Mouse (Mus musculus) heart, embryonic 12.5 days (tissue): ENCODE data around the gene Tnfrsf18. TPM values are rescaled to one million over a fixed set of nuclear protein-coding genes. Genes with fewer than 3 reads are reported as not detected.

Experiments
- ATAC-seq: fragments of 200-750 bp; cut with Nextera tagmentation; 2 replicates; pipeline ENCODE4 v1.8.0; 2017; ENCODE audit warnings: moderate TSS enrichment, moderate library complexity; ENCODE audit not compliant: insufficient number of reproducible peaks, low FRiP score
- H3K27ac ChIP-seq: fragments of 300-500 bp; sonication (generic); 2 replicates; pipeline ENCODE4 v1.5.1; 2016; ENCODE audit warnings: mild to moderate bottlenecking, moderate library complexity; ENCODE audit not compliant: poor library complexity, severe bottlenecking
- H3K27me3 ChIP-seq: fragments of 300-500 bp; sonication (generic); replicated peaks from 2 replicates; pipeline ENCODE4 v1.6.1; 2016; ENCODE audit warnings: mild to moderate bottlenecking, moderate library complexity
- H3K36me3 ChIP-seq: fragments of 300-500 bp; sonication (generic); 2 replicates; pipeline ENCODE4 v1.6.1; 2016; ENCODE audit warnings: mild to moderate bottlenecking, moderate library complexity
- H3K4me1 ChIP-seq: fragments of 300-500 bp; sonication (generic); replicated peaks from 2 replicates; pipeline ENCODE4 v1.6.1; 2016; ENCODE audit warnings: mild to moderate bottlenecking
- H3K4me2 ChIP-seq: fragments of 300-500 bp; sonication (generic); 2 replicates; pipeline ENCODE4 v1.6.1; 2016; ENCODE audit warnings: mild to moderate bottlenecking, moderate library complexity
- H3K4me3 ChIP-seq: fragments of 300-500 bp; sonication (generic); 2 replicates; pipeline ENCODE4 v1.5.1; 2016; ENCODE audit warnings: mild to moderate bottlenecking
- H3K9ac ChIP-seq: fragments of 300-500 bp; sonication (generic); 2 replicates; pipeline ENCODE4 v1.6.1; 2016; ENCODE audit warnings: mild to moderate bottlenecking, moderate library complexity
- H3K9me3 ChIP-seq: fragments of 300-500 bp; sonication (generic); replicated peaks from 2 replicates; pipeline ENCODE4 v1.6.1; 2016; ENCODE audit warnings: mild to moderate bottlenecking, moderate library complexity
- WGBS: fragments of 180-500 bp; shearing (Covaris S2); methylation state at CpG from one replicate; pipeline ENCODE4 v1.1.7; 2016; 5-methylcytosine and 5-hydroxymethylcytosine counted together
- polyA plus RNA-seq: library from polyadenylated mRNA; unstranded; fragments of >200 nt; fragmentation: Nextera tagmentation; extraction: Ambion mirVana; gene quantifications from 2 replicates; pipeline ENCODE4 v1.2.1, GENCODE M21; 2016

The Tnfrsf18 gene
- polyA plus RNA-seq, 1 experiment from 2014 or later: 2.1 TPM

- H3K4me1 ChIP-seq: peaks cover 14% of the 10 kb centered on the region
- H3K9me3 ChIP-seq: no peaks in the 10 kb centered on the region
- no peak overlapping the region for H3K27ac ChIP-seq
- WGBS: 59% methylated on average over 10 of the region's 10 CpGs
- H3K4me3 ChIP-seq: no peak overlapping the region
- H3K4me2 ChIP-seq: no peak overlapping the region
- ATAC-seq: no peak
- no peak overlapping the region for H3K9ac ChIP-seq
- peaks cover 22% of the 10 kb centered on the region; the same call in 1 of the 2 replicates for H3K27me3 ChIP-seq
- no peaks in the 10 kb centered on the region for H3K36me3 ChIP-seq
Observed at GRCm38 (mm10) chr4:156057702-156058101, 31.7 kb downstream of the Tnfrsf18 start.

- Histone ChIP-seq H3K9ac (no peak overlapping the region), H3K4me2 (no peak overlapping the region), H3K4me1 (peaks cover 3% of the 10 kb centered on the region), H3K27me3 (peaks cover 22% of the 10 kb centered on the region; the same call in 1 of the 2 replicates), H3K4me3 (no peak overlapping the region), H3K27ac (no peak overlapping the region), H3K36me3 (no peaks in the 10 kb centered on the region), H3K9me3 (no peaks in the 10 kb centered on the region)
- 69% methylated on average over 9 of the region's 9 CpGs for WGBS
- no peak for ATAC-seq
Observed at GRCm38 (mm10) chr4:156058826-156059225, 32.9 kb downstream of the Tnfrsf18 start.

GRCm38 (mm10) chr4:156059261-156059660 lies 33.3 kb downstream of the Tnfrsf18 start, which contains the start of gene Ttll10:
TSS of gene Ttll10 (minus strand) at chr4:156059414.
- H3K4me3 ChIP-seq: no peak within 1 kb of the TSS
- no peaks in the 10 kb centered on the region for H3K9me3 ChIP-seq
- 42% methylated on average over 5 of the region's 5 CpGs for WGBS
- no peak within 1 kb of the TSS for H3K27ac ChIP-seq
- peaks cover 22% of the 10 kb centered on the region; the same call in 1 of the 2 replicates for H3K27me3 ChIP-seq
- H3K36me3 ChIP-seq: no peaks in the 10 kb centered on the region
- no peak within 1 kb of the TSS for H3K4me2 ChIP-seq
- peaks cover 4% of the 10 kb centered on the region; the same call in 1 of the 2 replicates for H3K4me1 ChIP-seq
- no peak within 1 kb of the TSS for H3K9ac ChIP-seq
- ATAC-seq: peak; percentile 24; the same call in 1 of the 2 replicates

- WGBS: 27% methylated on average over 10 of the region's 10 CpGs
- H3K27ac ChIP-seq: no peak overlapping the region
- H3K9ac ChIP-seq: no peak overlapping the region
- H3K4me1 ChIP-seq: peaks cover 7% of the 10 kb centered on the region; the same call in 1 of the 2 replicates
- peaks cover 22% of the 10 kb centered on the region; the same call in 1 of the 2 replicates for H3K27me3 ChIP-seq
- H3K36me3 ChIP-seq: no peaks in the 10 kb centered on the region
- ATAC-seq: no peak
- no peak overlapping the region for H3K4me3 ChIP-seq
- no peaks in the 10 kb centered on the region for H3K9me3 ChIP-seq
- H3K4me2 ChIP-seq: no peak overlapping the region
Observed at GRCm38 (mm10) chr4:156059713-156060112, 33.7 kb downstream of the Tnfrsf18 start.

GRCm38 (mm10) chr4:156063861-156064509 lies 38.0 kb downstream of the Tnfrsf18 start:
- no peaks in the 10 kb centered on the region for H3K9me3 ChIP-seq
- 19% methylated on average over 4 of the region's 4 CpGs for WGBS
- H3K9ac ChIP-seq: no peak overlapping the region
- H3K4me3 ChIP-seq: no peak overlapping the region
- H3K36me3 ChIP-seq: no peaks in the 10 kb centered on the region
- H3K4me2 ChIP-seq: no peak overlapping the region
- no peak for ATAC-seq
- peaks cover 14% of the 10 kb centered on the region; the same call in 1 of the 2 replicates for H3K4me1 ChIP-seq
- no peak overlapping the region for H3K27ac ChIP-seq
- peaks cover 10% of the 10 kb centered on the region; the same call in 1 of the 2 replicates for H3K27me3 ChIP-seq

GRCm38 (mm10) chr4:156064510-156064897 lies 38.5 kb downstream of the Tnfrsf18 start:
- ATAC-seq: no peak
- Histone ChIP-seq H3K9me3 (no peaks in the 10 kb centered on the region), H3K4me1 (peaks cover 14% of the 10 kb centered on the region; the same call in 1 of the 2 replicates), H3K27ac (no peak overlapping the region), H3K27me3 (peaks cover 5% of the 10 kb centered on the region; the same call in 1 of the 2 replicates), H3K4me3 (no peak overlapping the region), H3K36me3 (no peaks in the 10 kb centered on the region), H3K9ac (no peak overlapping the region), H3K4me2 (no peak overlapping the region)
- 70% methylated on average over 9 of the region's 9 CpGs for whole genome bisulfite sequencing

GRCm38 (mm10) chr4:156065156-156065894 lies 39.4 kb downstream of the Tnfrsf18 start:
- no peak overlapping the region for H3K9ac ChIP-seq
- no peak overlapping the region for H3K4me3 ChIP-seq
- H3K27ac ChIP-seq: no peak overlapping the region
- no peak overlapping the region for H3K4me2 ChIP-seq
- H3K9me3 ChIP-seq: no peaks in the 10 kb centered on the region
- H3K27me3 ChIP-seq: no peaks in the 10 kb centered on the region
- 82% methylated on average over 10 of the region's 10 CpGs for WGBS
- ATAC-seq: no peak
- peaks cover 14% of the 10 kb centered on the region for H3K4me1 ChIP-seq
- no peaks in the 10 kb centered on the region for H3K36me3 ChIP-seq

- H3K4me1 ChIP-seq: peaks cover 14% of the 10 kb centered on the region
- H3K36me3 ChIP-seq: no peaks in the 10 kb centered on the region
- no peak overlapping the region for H3K27ac ChIP-seq
- no peak overlapping the region for H3K4me3 ChIP-seq
- H3K4me2 ChIP-seq: no peak overlapping the region
- no peaks in the 10 kb centered on the region for H3K27me3 ChIP-seq
- 32% methylated on average over 5 of the region's 5 CpGs for WGBS
- ATAC-seq: no peak
- H3K9me3 ChIP-seq: no peaks in the 10 kb centered on the region
- no peak overlapping the region for H3K9ac ChIP-seq
Observed at GRCm38 (mm10) chr4:156067256-156067949, 41.4 kb downstream of the Tnfrsf18 start.

GRCm38 (mm10) chr4:156069701-156070100 lies 43.7 kb downstream of the Tnfrsf18 start:
- ATAC-seq: no peak
- Histone ChIP-seq H3K4me3 (no peak overlapping the region), H3K27ac (no peak overlapping the region), H3K4me1 (peaks cover 8% of the 10 kb centered on the region), H3K4me2 (no peak overlapping the region), H3K9me3 (no peaks in the 10 kb centered on the region), H3K36me3 (no peaks in the 10 kb centered on the region), H3K9ac (no peak overlapping the region), H3K27me3 (no peaks in the 10 kb centered on the region)
- 96% methylated on average over 8 of the region's 8 CpGs for WGBS

GRCm38 (mm10) chr4:156070276-156070675 lies 44.3 kb downstream of the Tnfrsf18 start:
- ATAC-seq: no peak
- Histone ChIP-seq H3K4me2 (no peak overlapping the region), H3K36me3 (no peaks in the 10 kb centered on the region), H3K4me3 (no peak overlapping the region), H3K27ac (no peak overlapping the region), H3K9ac (no peak overlapping the region), H3K9me3 (no peaks in the 10 kb centered on the region), H3K27me3 (no peaks in the 10 kb centered on the region), H3K4me1 (peaks cover 8% of the 10 kb centered on the region)
- WGBS: 66% methylated on average over 6 of the region's 6 CpGs

GRCm38 (mm10) chr4:156070716-156071115 lies 44.8 kb downstream of the Tnfrsf18 start:
- H3K4me1 ChIP-seq: peaks cover 8% of the 10 kb centered on the region
- no peak for ATAC-seq
- H3K27ac ChIP-seq: no peak overlapping the region
- 84% methylated on average over 2 of the region's 2 CpGs for WGBS
- H3K9me3 ChIP-seq: no peaks in the 10 kb centered on the region
- no peaks in the 10 kb centered on the region for H3K36me3 ChIP-seq
- no peak overlapping the region for H3K9ac ChIP-seq
- no peak overlapping the region for H3K4me3 ChIP-seq
- H3K27me3 ChIP-seq: no peaks in the 10 kb centered on the region
- H3K4me2 ChIP-seq: no peak overlapping the region
